Mouse (Mus musculus) urinary bladder, postnatal 25 days (tissue): ENCODE data around the gene Odaph.

Experiments used
- DNase-seq: peaks from one replicate; pipeline ENCODE4 v3.0.0; 2022; ENCODE audit warnings: low spot score

The Odaph gene

GRCm38 (mm10) chr5:91989261-91989660 is 2.0 kb downstream of the Odaph start:
- DNase-seq: no peak

- no peak for DNase-seq
These were observed 4.1 kb downstream of the Odaph start for GRCm38 (mm10) chr5:91991191-91991937.

DNA sequence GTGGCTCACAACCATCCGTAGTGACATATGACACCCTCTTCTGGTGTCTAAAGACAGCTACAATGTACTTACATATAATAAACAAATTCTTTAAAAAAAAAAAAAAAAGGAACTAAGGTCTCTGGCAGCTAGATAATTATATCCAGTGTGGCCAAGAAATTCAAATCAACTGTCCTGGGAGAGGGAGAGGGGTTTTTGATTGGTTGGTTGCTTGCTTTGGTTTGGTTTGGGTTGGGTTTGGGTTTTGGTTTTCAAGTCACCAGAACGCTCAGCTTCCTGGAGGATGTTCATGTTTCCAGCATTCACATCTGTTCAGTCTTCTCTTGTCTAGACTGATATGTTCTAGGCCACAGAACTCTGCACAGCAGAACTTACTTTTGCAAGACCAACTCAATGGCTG is 5.8 kb downstream of the Odaph start:
- DNase-seq: no peak

- DNase-seq: no peak
These were observed 7.3 kb downstream of the Odaph start for GRCm38 (mm10) chr5:91994546-91994945.

- no peak for DNase-seq
These were observed 13.5 kb downstream of the Odaph start for GRCm38 (mm10) chr5:92000770-92001169.

DNA sequence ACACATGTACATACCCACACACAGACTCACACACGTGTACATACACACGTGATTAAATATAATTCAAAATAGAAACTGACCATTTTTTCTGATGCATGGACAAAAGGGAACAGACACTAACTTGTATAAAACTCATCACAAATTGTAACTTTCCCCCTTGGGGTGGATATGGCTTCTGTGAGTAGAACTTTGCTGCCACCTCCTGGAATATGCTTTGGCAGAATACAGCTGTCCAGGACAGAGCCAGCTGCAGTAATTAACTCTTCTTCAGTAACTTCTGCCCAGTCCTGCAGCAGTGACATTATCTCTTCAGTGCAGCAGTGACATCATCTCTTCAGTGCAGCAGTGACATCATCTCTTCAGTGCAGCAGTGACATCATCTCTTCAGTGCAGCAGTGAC is 15.7 kb downstream of the Odaph start:
- no peak for DNase-seq

DNA sequence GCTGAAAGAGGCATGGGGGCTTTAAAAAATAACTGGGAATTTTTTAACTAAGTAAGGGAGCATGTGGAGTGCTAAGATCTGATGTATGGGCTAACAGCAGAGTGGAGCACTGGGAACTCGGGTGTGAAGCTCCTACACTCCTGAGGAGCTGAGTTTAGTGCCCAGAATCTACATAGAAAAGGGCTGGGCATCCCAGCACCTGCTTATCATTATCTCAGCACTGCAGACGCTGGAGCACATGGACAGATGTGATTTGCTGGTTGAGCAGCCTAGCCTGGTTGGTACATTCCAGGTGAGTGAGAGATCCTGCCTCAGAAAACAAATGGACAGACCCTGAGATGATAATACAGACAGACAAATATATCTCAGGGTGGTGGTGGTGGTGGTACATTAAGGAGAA is 22.6 kb downstream of the Odaph start:
- DNase-seq: no peak

- DNase-seq: no peak
These were observed 24.5 kb downstream of the Odaph start for GRCm38 (mm10) chr5:92011756-92012155.

- DNase-seq: no peak
These were observed 32.7 kb downstream of the Odaph start for GRCm38 (mm10) chr5:92019960-92020359.

DNA sequence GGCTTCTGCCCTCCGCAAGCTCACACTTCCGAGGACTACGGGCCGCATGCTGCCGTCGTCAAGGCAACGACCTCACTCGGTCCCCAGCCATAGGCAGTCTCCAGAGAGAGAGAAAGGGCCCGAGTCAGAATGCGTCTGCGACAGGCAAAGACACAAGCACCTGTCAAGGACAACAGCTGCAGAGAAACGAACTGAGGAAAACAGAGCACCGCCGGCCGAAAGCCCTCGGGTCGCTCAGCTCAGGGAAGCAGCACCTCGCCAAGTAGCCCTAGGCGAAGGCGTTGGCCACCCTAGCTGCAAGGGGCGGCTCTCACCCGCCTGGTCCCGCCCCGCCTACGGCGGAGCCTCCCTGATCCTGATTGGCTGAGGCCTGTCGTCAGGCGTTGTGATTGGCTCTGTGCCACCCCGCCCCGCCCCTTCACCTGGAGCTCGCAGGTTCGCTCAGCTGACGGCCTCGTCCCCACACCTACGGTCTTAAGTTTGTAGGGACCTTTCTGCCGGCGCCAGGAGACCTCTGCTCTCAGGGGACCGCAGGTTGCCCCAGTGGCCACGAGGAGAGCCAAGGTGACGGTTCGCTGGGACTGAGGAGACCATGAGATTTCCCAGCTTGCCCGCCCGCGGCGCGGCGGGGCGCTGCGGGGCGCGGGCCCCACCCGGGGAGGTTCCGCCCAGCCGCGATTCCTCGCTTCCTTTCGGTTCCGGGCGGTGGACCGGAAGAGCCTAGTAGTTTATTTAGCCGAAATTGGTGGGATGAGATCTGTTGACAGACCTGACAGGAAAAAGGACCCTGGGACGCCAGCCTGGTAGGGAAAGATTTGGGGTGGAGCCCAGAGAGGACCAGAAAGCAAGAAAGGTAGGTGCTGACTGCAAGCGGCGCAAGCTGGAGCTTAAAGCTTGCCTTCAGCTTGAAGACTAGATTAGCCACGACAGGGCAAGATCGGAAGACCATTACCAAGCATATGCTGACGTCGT is 55.4 kb downstream of the Odaph start:
- DNase-seq: peak; percentile 93

DNA sequence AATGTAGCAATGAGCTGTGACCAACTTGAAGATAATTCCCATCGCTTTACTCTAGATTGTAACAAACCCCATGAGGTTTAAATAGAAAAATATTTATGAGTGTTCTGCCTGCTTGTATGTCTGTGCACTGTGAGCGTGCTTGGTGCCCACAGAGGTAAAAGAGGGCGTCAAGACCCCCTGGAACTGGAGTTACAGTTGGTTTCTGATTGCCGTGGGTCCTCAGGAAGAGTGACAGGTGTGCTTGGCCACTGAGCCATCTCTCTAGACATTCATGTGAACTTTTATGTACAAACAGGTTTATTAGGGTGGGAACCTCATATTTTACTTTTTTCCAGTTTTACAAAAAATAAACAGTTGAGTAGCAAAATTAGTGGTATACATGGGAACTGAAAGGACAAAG is 56.5 kb downstream of the Odaph start, which contains the start of gene Cdkl2:
Cdkl2 (minus strand) TSS at position 101 of the 400 bp plus-strand sequence.
- DNase-seq: no peak
